Mouse (Mus musculus): Measurements from ENCODE around the gene Dysf.

Gene Dysf

GRCm38 (mm10) chr6:84246101-84246760 lies 237.8 kb downstream of the Dysf start:
- no peak for DNase-seq

DNA sequence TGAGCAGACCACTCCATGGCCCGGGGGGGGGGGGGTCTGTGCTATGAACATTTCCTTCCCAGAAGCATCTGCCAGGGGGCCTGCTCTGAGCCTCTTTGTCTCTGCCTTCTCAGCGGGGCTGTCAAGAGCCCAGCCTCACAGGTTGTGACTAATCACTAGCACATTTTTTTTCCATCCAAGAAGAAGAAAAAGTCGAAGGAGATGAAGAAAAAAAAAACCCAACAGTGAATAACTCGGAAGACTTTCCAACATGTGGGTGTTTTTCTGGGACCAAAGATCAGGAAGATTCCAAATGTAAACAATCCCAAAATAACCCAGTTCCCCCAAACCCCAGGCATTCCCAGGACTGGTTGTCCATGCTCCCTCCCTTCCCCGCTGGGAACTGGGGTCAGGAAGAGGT lies 238.6 kb downstream of the Dysf start:
- no peak for DNase-seq

Data from retina, postnatal 1 day (tissue).